Mouse (Mus musculus) bone marrow, adult 2 months (tissue): ENCODE results near the gene Thap2. TPM values are rescaled to one million over a fixed set of nuclear protein-coding genes. Genes with fewer than 3 reads are reported as not detected.
A peak's percentile ranks its signal among the peaks of the same experiment; 100 is the strongest.

ENCODE experiments used
- H3K27ac ChIP-seq: fragments of 200-500 bp; 2 replicates; pipeline ENCODE4 v1.5.1; 2012; ENCODE audit warnings: low read depth, mild to moderate bottlenecking, control low read depth, inconsistent platforms, low read length; ENCODE audit not compliant: control insufficient read depth, poor library complexity, insufficient read depth
- H3K4me1 ChIP-seq: fragments of 200-500 bp; 2 replicates; pipeline ENCODE4 v1.6.1; 2011; ENCODE audit warnings: low read length; ENCODE audit not compliant: control insufficient read depth, insufficient read depth
- H3K4me3 ChIP-seq: fragments of 200-500 bp; replicated peaks from 2 replicates; pipeline ENCODE3; 2011; ENCODE audit warnings: mild to moderate bottlenecking, low read depth, low read length, control low read depth; ENCODE audit not compliant: control insufficient read depth
- CTCF ChIP-seq: fragments of 200-500 bp; IDR thresholded peaks from 2 replicates; pipeline ENCODE4 v1.5.1; 2011; ENCODE audit warnings: low read length, control low read depth; ENCODE audit not compliant: control insufficient read depth, insufficient read depth
- POLR2A ChIP-seq: fragments of 200-500 bp; IDR thresholded peaks from 2 replicates; pipeline ENCODE4 v1.6.1; 2011; ENCODE audit warnings: low read depth, mild to moderate bottlenecking, control low read depth, low read length, borderline replicate concordance; ENCODE audit not compliant: control insufficient read depth
- WGBS: fragments of 180-500 bp; shearing (Covaris S2); methylation state at CpG from one replicate; pipeline ENCODE4 v1.1.7; 2018; 5-methylcytosine and 5-hydroxymethylcytosine counted together
- polyA plus RNA-seq: library from polyadenylated mRNA; stranded (reverse); fragments of >200 nt; gene quantifications from 2 replicates; pipeline ENCODE4 v1.2.4, GENCODE M21; 2011; ENCODE audit warnings: low replicate concordance; ENCODE audit not compliant: missing spikeins, insufficient read depth, insufficient read length

Thap2 gene
- polyA plus RNA-seq, 1 experiment: 4.7 TPM

DNA sequence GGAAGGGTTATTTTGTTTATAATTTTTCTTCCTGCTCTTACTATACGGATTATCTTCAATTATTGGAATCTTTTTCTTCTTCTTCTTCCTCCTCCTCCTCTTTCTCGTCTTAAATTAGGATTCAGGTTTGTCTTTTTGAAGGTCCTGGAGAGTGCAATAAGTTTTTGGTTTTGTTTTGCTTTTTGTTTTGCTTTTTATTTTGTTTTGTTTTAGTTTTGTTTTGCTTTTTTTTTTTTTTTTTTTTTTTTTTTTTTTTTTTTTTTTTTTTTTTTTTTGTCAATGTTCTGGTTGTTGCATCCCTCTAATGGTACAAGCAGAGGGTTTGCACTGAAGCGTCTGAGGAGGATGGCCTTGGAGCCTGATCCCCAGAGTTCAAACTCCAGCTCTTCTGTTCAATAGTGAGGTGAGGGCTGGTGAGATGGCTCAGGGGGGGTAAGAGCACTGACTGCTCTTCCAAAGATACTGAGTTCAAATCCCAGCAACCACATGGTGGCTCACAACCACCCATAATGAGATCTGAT lies 55.2 kb downstream of the Thap2 start:
- Histone ChIP-seq H3K4me1 (no peaks in the 10 kb centered on the region), H3K27ac (no peak overlapping the region), H3K4me3 (no peak overlapping the region)
- WGBS: 44% methylated on average over 3 of the region's 3 CpGs
- no peak for TF ChIP-seq POLR2A
- no peak for TF ChIP-seq CTCF

DNA sequence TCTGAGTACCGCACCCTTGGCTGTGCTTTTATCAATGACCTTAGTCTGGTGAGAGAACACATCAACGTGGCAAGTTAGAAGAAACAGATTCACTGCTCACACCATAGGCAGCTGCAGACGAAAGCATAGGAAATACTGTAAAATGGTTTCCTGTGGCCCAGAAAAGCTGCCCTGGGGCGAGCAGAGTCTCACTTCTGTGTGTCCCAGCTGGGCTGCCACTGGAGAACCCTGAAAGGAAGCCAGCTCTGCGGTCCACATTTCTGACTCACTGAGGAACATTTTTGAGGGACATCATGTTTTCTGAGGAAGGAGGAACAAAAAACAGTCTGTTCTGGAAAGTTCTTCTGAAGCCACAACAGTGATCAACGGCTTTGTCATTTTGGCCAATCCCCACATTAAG lies 55.7 kb downstream of the Thap2 start:
- TF ChIP-seq POLR2A: no peak
- TF ChIP-seq CTCF: no peak
- Histone ChIP-seq H3K4me1 (no peaks in the 10 kb centered on the region), H3K27ac (no peak overlapping the region; the same call in none of the 2 replicates), H3K4me3 (no peak overlapping the region)
- WGBS: 16% methylated on average over 6 of the region's 6 CpGs

DNA sequence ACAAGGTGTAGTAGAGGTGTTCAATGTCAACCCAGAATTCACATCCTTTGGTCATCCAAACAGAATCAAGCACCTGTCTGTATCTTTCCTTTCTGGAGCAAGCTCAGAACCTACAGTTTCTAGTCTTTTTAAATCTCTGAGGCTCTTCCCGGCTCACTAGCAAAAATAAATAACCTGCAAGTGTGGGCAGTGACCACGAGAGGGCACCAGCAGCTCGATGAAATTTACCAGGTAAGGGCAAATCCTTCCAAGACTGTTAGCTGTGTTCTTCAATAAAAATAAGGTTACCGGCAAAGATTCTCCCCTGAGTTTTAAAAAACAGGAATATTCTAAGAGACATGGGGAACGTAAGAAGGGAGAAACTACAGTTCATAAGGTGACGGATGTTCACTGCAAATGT lies 60.9 kb downstream of the Thap2 start:
- Histone ChIP-seq H3K27ac (no peak overlapping the region), H3K4me3 (no peak overlapping the region), H3K4me1 (no peaks in the 10 kb centered on the region; the same call in 1 of the 2 replicates)
- 10% methylated on average over 6 of the region's 6 CpGs for WGBS
- TF ChIP-seq POLR2A: no peak
- peak; percentile 83 for TF ChIP-seq CTCF

- Histone ChIP-seq H3K4me3 (no peak overlapping the region), H3K4me1 (no peaks in the 10 kb centered on the region; the same call in 1 of the 2 replicates), H3K27ac (peak overlapping the region; percentile 85)
- 22% methylated on average over 5 of the region's 5 CpGs for WGBS
- TF ChIP-seq CTCF (no peak), POLR2A (no peak)
Measured at GRCm38 (mm10) chr10:115321317-115322035, 62.8 kb downstream of the Thap2 start.

Other genes with a start within 250 kb of the Thap2 start
- gene Tph2, start 199.4 kb downstream of the Thap2 start, polyA plus RNA-seq: not detected in 2 replicates
- 17.0 and 35.4 TPM in 2 replicates for gene Tbc1d15, start 133.0 kb downstream of the Thap2 start, polyA plus RNA-seq
- gene Rab21, start 68.8 kb downstream of the Thap2 start, polyA plus RNA-seq: 16.9 and 21.2 TPM in 2 replicates
- gene Tmem19, start 21.9 kb downstream of the Thap2 start, polyA plus RNA-seq: 7.5 and 12.2 TPM in 2 replicates
- gene Zfc3h1, start 516 bp upstream of the Thap2 start, polyA plus RNA-seq: 31.1 and 36.1 TPM in 2 replicates
- gene A930009A15Rik, start 185.5 kb upstream of the Thap2 start, polyA plus RNA-seq: 3.9 and 7.1 TPM in 2 replicates
- gene Lgr5, start 203.3 kb upstream of the Thap2 start, polyA plus RNA-seq: 1.4 and 1.8 TPM in 2 replicates